Comparison of ENCODE assay signal across 8 mouse cellular contexts in genomic region chr2:26459478-26459877, GRCm38 (mm10). TPM values are rescaled to one million over a fixed set of nuclear protein-coding genes. Genes with fewer than 3 reads are reported as not detected.
DNase-seq lines count a peak whose midpoint lies in the region; ATAC-seq and TF ChIP-seq lines count a peak whose summit lies in the region.
"Had no signal": no experiment of that assay in that cellular context is flagged by ENCODE, and none has a peak within 500 bp of the region (broad histone marks: within the 10 kb centered on the region; RNA-seq: fewer than 3 reads in every experiment).

No protein-coding gene starts in this region.

- H3K4me2 ChIP-seq in lung, embryonic 14.5 days, result no peak overlapping the region
- no peak overlapping the region for H3K4me2 ChIP-seq in forebrain, embryonic 14.5 days (ENCODE audit: low read length)
- no peak overlapping the region for H3K4me2 ChIP-seq in limb, embryonic 12.5 days
- no peak overlapping the region for H3K4me2 ChIP-seq in stomach, embryonic 14.5 days (replicated peaks; ENCODE audit: low read depth, low read length)

- no peaks in the 10 kb centered on the region for H3K9me3 ChIP-seq in lung, embryonic 14.5 days (ENCODE audit: low read depth, low read length)
- no peaks in the 10 kb centered on the region for H3K9me3 ChIP-seq in forebrain, embryonic 14.5 days (replicated peaks; ENCODE audit: control insufficient read depth, low read length)
- no peaks in the 10 kb centered on the region for H3K9me3 ChIP-seq in limb, embryonic 12.5 days
- no peaks in the 10 kb centered on the region for H3K9me3 ChIP-seq in stomach, embryonic 14.5 days (ENCODE audit: control insufficient read depth, low read depth, low read length)

- peak; percentile 71 for ATAC-seq in lung, embryonic 14.5 days (ENCODE audit: insufficient read depth)
- ATAC-seq in forebrain, embryonic 14.5 days, result peak; percentile 47; the same call in 1 of the 2 replicates
- 0 out of 2 replicates have a peak, but pooled peaks have one; percentile 13 for ATAC-seq in limb, embryonic 12.5 days (ENCODE audit: insufficient number of reproducible peaks, insufficient read depth, low FRiP score, low TSS enrichment, low read depth)
- ATAC-seq in stomach, embryonic 14.5 days (ENCODE audit: insufficient number of reproducible peaks, insufficient read depth, low FRiP score, low read depth), result peak; percentile 44; the same call in 1 of the 2 replicates

- DNase-seq in lung, embryonic 14.5 days, result peak; percentile 60
- no peak for DNase-seq in lung, postnatal 14 days
- DNase-seq in forebrain, embryonic 14.5 days (ENCODE audit: low spot score), result no peak
- DNase-seq in right cerebral cortex, adult 18-20 months, result no peak
- no peak for DNase-seq in spleen, postnatal 4 days (ENCODE audit: low spot score in 2 of 2)
- DNase-seq: cerebellum, postnatal 36 days had no signal

- peaks cover 13% of the 10 kb centered on the region for H3K4me1 ChIP-seq in lung, embryonic 14.5 days (ENCODE audit: insufficient read depth)
- H3K4me1 ChIP-seq in forebrain, embryonic 14.5 days (ENCODE audit: control insufficient read depth, insufficient read depth, low read length), result no peaks in the 10 kb centered on the region
- peaks cover 23% of the 10 kb centered on the region for H3K4me1 ChIP-seq in limb, embryonic 12.5 days (replicated peaks)
- peaks cover 20% of the 10 kb centered on the region for H3K4me1 ChIP-seq in stomach, embryonic 14.5 days (ENCODE audit: control insufficient read depth, insufficient read depth, low read length)

- H3K4me3 ChIP-seq in lung, embryonic 14.5 days (ENCODE audit: low read depth, low read length), result no peak overlapping the region
- no peak overlapping the region for H3K4me3 ChIP-seq in forebrain, embryonic 14.5 days (ENCODE audit: low read depth, low read length)
- H3K4me3 ChIP-seq in limb, embryonic 12.5 days (replicated peaks), result no peak overlapping the region
- H3K4me3 ChIP-seq in stomach, embryonic 14.5 days (ENCODE audit: low read depth, low read length), result no peak overlapping the region

- peaks cover 65% of the 10 kb centered on the region for H3K36me3 ChIP-seq in lung, embryonic 14.5 days (ENCODE audit: insufficient read depth)
- peaks cover 68% of the 10 kb centered on the region for H3K36me3 ChIP-seq in forebrain, embryonic 14.5 days (ENCODE audit: control insufficient read depth, insufficient read depth, low read length)
- peaks cover 62% of the 10 kb centered on the region for H3K36me3 ChIP-seq in limb, embryonic 12.5 days
- peaks cover 53% of the 10 kb centered on the region for H3K36me3 ChIP-seq in stomach, embryonic 14.5 days (ENCODE audit: control insufficient read depth, insufficient read depth, low read length)

- H3K27me3 ChIP-seq in lung, embryonic 14.5 days (ENCODE audit: insufficient read depth, low read length), result no peaks in the 10 kb centered on the region
- H3K27me3 ChIP-seq in forebrain, embryonic 14.5 days (replicated peaks; ENCODE audit: control insufficient read depth, insufficient read depth, low read length), result no peaks in the 10 kb centered on the region
- H3K27me3 ChIP-seq in limb, embryonic 12.5 days, result no peaks in the 10 kb centered on the region
- no peaks in the 10 kb centered on the region for H3K27me3 ChIP-seq in stomach, embryonic 14.5 days (ENCODE audit: control insufficient read depth, insufficient read depth, low read length)

- no peak overlapping the region for H3K9ac ChIP-seq in lung, embryonic 14.5 days
- H3K9ac ChIP-seq in forebrain, embryonic 14.5 days (ENCODE audit: low read length), result no peak overlapping the region
- H3K9ac ChIP-seq in limb, embryonic 12.5 days (replicated peaks), result no peak overlapping the region
- no peak overlapping the region for H3K9ac ChIP-seq in stomach, embryonic 14.5 days (replicated peaks; ENCODE audit: low read depth, low read length)

- 13% methylated on average over 6 of the region's 6 CpGs for WGBS in lung, embryonic 14.5 days
- WGBS in forebrain, embryonic 14.5 days, result 45% methylated on average over 6 of the region's 6 CpGs
- WGBS in limb, embryonic 12.5 days, result 38% methylated on average over 6 of the region's 6 CpGs
- WGBS in stomach, embryonic 14.5 days, result 18% methylated on average over 6 of the region's 6 CpGs

- H3K27ac ChIP-seq in lung, embryonic 14.5 days (ENCODE audit: low read depth), result peak overlapping the region; percentile 30; the same call in 1 of the 2 replicates
- no peak overlapping the region for H3K27ac ChIP-seq in forebrain, embryonic 14.5 days (ENCODE audit: low read depth, low read length)
- H3K27ac ChIP-seq in limb, embryonic 12.5 days, result peak overlapping the region; percentile 41; the same call in 1 of the 2 replicates
- H3K27ac ChIP-seq in stomach, embryonic 14.5 days (ENCODE audit: low read length), result no peak overlapping the region

- TF ChIP-seq CTCF in lung, embryonic 14.5 days (IDR thresholded peaks at IDR 0.05; ENCODE audit: low read depth), result no peak

RNA-seq across cellular contexts. Expression of gene Sec16a, which starts 14.5 kb away (rescaled TPM):
- polyA plus RNA-seq in lung, embryonic 14.5 days (2014; fragmentation: Nextera tagmentation; extraction: Ambion mirVana), result 36.0 and 36.5 TPM in 2 replicates
- polyA plus RNA-seq in forebrain, embryonic 14.5 days (2014; fragmentation: Nextera tagmentation; extraction: Ambion mirVana), result 23.4 and 24.6 TPM in 2 replicates
- polyA plus RNA-seq in limb, embryonic 12.5 days (2016; fragmentation: Nextera tagmentation; extraction: Ambion mirVana), result 25.6 and 33.0 TPM in 2 replicates
- polyA plus RNA-seq in stomach, embryonic 14.5 days (2014; fragmentation: Nextera tagmentation; extraction: Ambion mirVana), result 33.4 and 37.7 TPM in 2 replicates

RNA-seq across cellular contexts. Expression of gene Inpp5e, which starts 50.5 kb away (rescaled TPM):
- 18.6 and 22.4 TPM in 2 replicates for polyA plus RNA-seq in lung, embryonic 14.5 days (2014; fragmentation: Nextera tagmentation; extraction: Ambion mirVana)
- polyA plus RNA-seq in forebrain, embryonic 14.5 days (2014; fragmentation: Nextera tagmentation; extraction: Ambion mirVana), result 13.9 and 16.2 TPM in 2 replicates
- polyA plus RNA-seq in limb, embryonic 12.5 days (2016; fragmentation: Nextera tagmentation; extraction: Ambion mirVana), result 29.1 and 30.3 TPM in 2 replicates
- 20.0 and 24.0 TPM in 2 replicates for polyA plus RNA-seq in stomach, embryonic 14.5 days (2014; fragmentation: Nextera tagmentation; extraction: Ambion mirVana)

RNA-seq across cellular contexts. Expression of gene Notch1, which starts 57.0 kb away (rescaled TPM):
- polyA plus RNA-seq in lung, embryonic 14.5 days (2014; fragmentation: Nextera tagmentation; extraction: Ambion mirVana), result 37.7 and 44.0 TPM in 2 replicates
- 30.3 and 32.3 TPM in 2 replicates for polyA plus RNA-seq in forebrain, embryonic 14.5 days (2014; fragmentation: Nextera tagmentation; extraction: Ambion mirVana)
- 13.7 and 14.0 TPM in 2 replicates for polyA plus RNA-seq in limb, embryonic 12.5 days (2016; fragmentation: Nextera tagmentation; extraction: Ambion mirVana)
- 29.5 and 31.7 TPM in 2 replicates for polyA plus RNA-seq in stomach, embryonic 14.5 days (2014; fragmentation: Nextera tagmentation; extraction: Ambion mirVana)

Comparison
In these comparisons a context has a peak if more than half of its experiments do, and no peak if none do; other contexts are left out.
1. ATAC-seq: peak in every context shown above with its lines; median percentile 71 in lung, embryonic 14.5 days; 47 in forebrain, embryonic 14.5 days; 44 in stomach, embryonic 14.5 days; 13 in limb, embryonic 12.5 days.
2. H3K27ac ChIP-seq: peak in lung, embryonic 14.5 days (single experiment) and limb, embryonic 12.5 days (single experiment); none in forebrain, embryonic 14.5 days (single experiment) and stomach, embryonic 14.5 days (single experiment).